In genomic region chr19:29366226-29366968, GRCm38 (mm10) we compare ENCODE assay signal across 8 mouse cellular contexts. TPM values are rescaled to one million over a fixed set of nuclear protein-coding genes. Genes with fewer than 3 reads are reported as not detected.
DNase-seq lines count a peak whose midpoint lies in the region; ATAC-seq and TF ChIP-seq lines count a peak whose summit lies in the region.

No protein-coding gene starts in this region.

- no peaks in the 10 kb centered on the region for H3K79me3 ChIP-seq in C2C12 (ENCODE audit: low read depth)

- H3K9me3 ChIP-seq in heart, embryonic 15.5 days (replicated peaks): no peaks in the 10 kb centered on the region
- no peaks in the 10 kb centered on the region for H3K9me3 ChIP-seq in liver, postnatal 0 days (ENCODE audit: low read length)

- no peak for TF ChIP-seq EP300 in heart, adult 2 months (IDR thresholded peaks at IDR 0.05; ENCODE audit: insufficient read depth, low read depth, low read length)
- no peak for TF ChIP-seq EP300 in liver, postnatal 0 days (IDR thresholded peaks at IDR 0.05; ENCODE audit: low read depth)

- TF ChIP-seq POLR2A in heart, adult 2 months (IDR thresholded peaks at IDR 0.05; ENCODE audit: insufficient read depth, low read depth, low read length): no peak

- no peak for ATAC-seq in heart, embryonic 15.5 days (replicated peaks; ENCODE audit: insufficient number of reproducible peaks, insufficient read depth, low FRiP score, low read depth)
- ATAC-seq in liver, postnatal 0 days: no peak

- peak overlapping the region; percentile 88 for H3K4me2 ChIP-seq in heart, embryonic 15.5 days
- peak overlapping the region; percentile 96 for H3K4me2 ChIP-seq in liver, postnatal 0 days (ENCODE audit: low read depth, low read length)

- peak in 1 of 2 experiments; percentile 49 for DNase-seq in heart, adult 2 months
- DNase-seq in heart, postnatal 25 days (ENCODE audit: low spot score): no peak
- no peak for DNase-seq in liver, postnatal 0 days
- DNase-seq in frontal cortex, postnatal 10 days (ENCODE audit: low spot score in 2 of 2): no peak
- DNase-seq in cerebellum, postnatal 14 days: no peak
- no peak for DNase-seq in layer of hippocampus, postnatal 25 days (ENCODE audit: extremely low spot score in 1 of 2, low spot score in 1 of 2)

- 29% methylated on average over 20 of the region's 20 CpGs for WGBS in heart, adult 2 months
- WGBS in heart, embryonic 15.5 days: 48% methylated on average over 20 of the region's 20 CpGs
- WGBS in liver, postnatal 0 days (ENCODE audit: insufficient replicate concordance): 18% methylated on average over 20 of the region's 20 CpGs

- H3K27ac ChIP-seq in heart, adult 2 months: peak overlapping the region; percentile 87
- H3K27ac ChIP-seq in heart, embryonic 15.5 days: peak overlapping the region; percentile 52; the same call in 1 of the 2 replicates
- peak overlapping the region; percentile 96 for H3K27ac ChIP-seq in liver, postnatal 0 days (ENCODE audit: low read depth)

- no peak overlapping the region for H3ac ChIP-seq in C2C12 (ENCODE audit: control insufficient read depth, insufficient read length, low read depth)

- H3K27me3 ChIP-seq in heart, adult 2 months (ENCODE audit: control insufficient read depth, insufficient read depth, low read length): no peaks in the 10 kb centered on the region
- no peaks in the 10 kb centered on the region for H3K27me3 ChIP-seq in C2C12 (ENCODE audit: control insufficient read depth, insufficient read depth, insufficient read length)
- H3K27me3 ChIP-seq in heart, embryonic 15.5 days: no peaks in the 10 kb centered on the region
- no peaks in the 10 kb centered on the region for H3K27me3 ChIP-seq in liver, postnatal 0 days (ENCODE audit: insufficient read depth, low read length)

- H3K4me1 ChIP-seq in heart, adult 2 months (ENCODE audit: control insufficient read depth, insufficient read depth, low read length): no peaks in the 10 kb centered on the region; the same call in none of the 2 replicates
- peaks cover 13% of the 10 kb centered on the region for H3K4me1 ChIP-seq in heart, embryonic 15.5 days (replicated peaks)
- H3K4me1 ChIP-seq in liver, postnatal 0 days (ENCODE audit: insufficient read depth): peaks cover 33% of the 10 kb centered on the region

- no peak for TF ChIP-seq CTCF in heart, adult 2 months (IDR thresholded peaks at IDR 0.05)
- no peak for TF ChIP-seq CTCF in C2C12 (IDR thresholded peaks at IDR 0.05; ENCODE audit: control insufficient read depth, insufficient read depth, insufficient read length)
- no peak for TF ChIP-seq CTCF in liver, postnatal 0 days (IDR thresholded peaks at IDR 0.05; ENCODE audit: low read depth)

- intact Hi-C loops in heart, adult 2 months (cut with DNase I): loop anchor here (5.0 kb wide), 1 partner anchor 196 kb away; no protein-coding TSS in a partner anchor
- intact Hi-C loops in heart, postnatal 25 days (cut with DNase I): no loop called here

- no peaks in the 10 kb centered on the region for H3K36me3 ChIP-seq in heart, adult 2 months (ENCODE audit: control insufficient read depth, insufficient read depth, low read length)
- H3K36me3 ChIP-seq in C2C12 (ENCODE audit: control insufficient read depth, insufficient read depth): no peaks in the 10 kb centered on the region
- H3K36me3 ChIP-seq in heart, embryonic 15.5 days: no peaks in the 10 kb centered on the region
- H3K36me3 ChIP-seq in liver, postnatal 0 days (replicated peaks; ENCODE audit: insufficient read depth, low read length): no peaks in the 10 kb centered on the region

- H3K4me3 ChIP-seq in heart, adult 2 months: peak overlapping the region; percentile 74
- H3K4me3 ChIP-seq in C2C12 (ENCODE audit: insufficient read depth, poor library complexity, severe bottlenecking): peak overlapping the region; percentile 38
- peak overlapping the region; percentile 63 for H3K4me3 ChIP-seq in heart, embryonic 15.5 days
- peak overlapping the region; percentile 85 for H3K4me3 ChIP-seq in liver, postnatal 0 days (ENCODE audit: low read depth, low read length)

- no peaks in the 10 kb centered on the region for H3K79me2 ChIP-seq in heart, adult 2 months (replicated peaks; ENCODE audit: control insufficient read depth, insufficient read depth, low read length)
- no peaks in the 10 kb centered on the region for H3K79me2 ChIP-seq in C2C12 (ENCODE audit: control insufficient read depth, insufficient read depth)

- H3K9ac ChIP-seq in heart, adult 2 months (ENCODE audit: low read depth, low read length): peak overlapping the region; percentile 56
- H3K9ac ChIP-seq in heart, embryonic 15.5 days: peak overlapping the region; percentile 57
- H3K9ac ChIP-seq in liver, postnatal 0 days (replicated peaks): peak overlapping the region; percentile 76

TF ChIP-seq in C2C12, 6 proteins besides CTCF, POLR2A, EP300 and RAD21:
- no peak for TF ChIP-seq USF1 (IDR thresholded peaks at IDR 0.05; ENCODE audit: low read depth)

RNA-seq across cellular contexts. Expression of gene Plgrkt, which starts 0.8 kb away (rescaled TPM):
- 10 to 100 TPM; 22.9 to 28.1 TPM for total RNA-seq in heart, adult 2 months (2021)
- polyA plus RNA-seq in heart, adult 2 months (2012; rRNA removed): 29.9 and 36.4 TPM in 2 replicates
- 10 to 100 TPM; 24.9 to 27.3 TPM for total RNA-seq in heart, postnatal 25 days (2021)
- polyA plus RNA-seq in C2C12 (2012; fragmentation: generic; extraction: Trizol): 15.2 TPM
- polyA plus RNA-seq in heart, embryonic 15.5 days (2015; fragmentation: Nextera tagmentation; extraction: Ambion mirVana): 49.2 and 68.9 TPM in 2 replicates
- 23.8 and 25.0 TPM in 2 replicates for polyA plus RNA-seq in liver, postnatal 0 days (2015; fragmentation: Nextera tagmentation; extraction: Ambion mirVana)
- total RNA-seq in layer of hippocampus, postnatal 25 days (2021): 10 to 100 TPM; 24.3 to 28.4 TPM

RNA-seq across cellular contexts. Expression of gene Cd274, which starts 0.9 kb away (rescaled TPM):
- total RNA-seq in heart, adult 2 months (2021): 1 to 10 TPM; 1.8 to 5.4 TPM
- polyA plus RNA-seq in heart, adult 2 months (2012; rRNA removed): 4.3 and 5.2 TPM in 2 replicates
- total RNA-seq in heart, postnatal 25 days (2021): 1 to 10 TPM; 2.0 to 2.3 TPM
- 0.05 TPM for polyA plus RNA-seq in C2C12 (2012; fragmentation: generic; extraction: Trizol)
- 0.48 and 3.0 TPM in 2 replicates for polyA plus RNA-seq in heart, embryonic 15.5 days (2015; fragmentation: Nextera tagmentation; extraction: Ambion mirVana)
- 0.76 and 1.2 TPM in 2 replicates for polyA plus RNA-seq in liver, postnatal 0 days (2015; fragmentation: Nextera tagmentation; extraction: Ambion mirVana)
- total RNA-seq in layer of hippocampus, postnatal 25 days (2021): 1 to 10 TPM in 1 of 2 experiments, under 1 TPM in 1; 0.96 to 1.1 TPM

RNA-seq across cellular contexts. Expression of gene Rln1, which starts 31.9 kb away (rescaled TPM):
- total RNA-seq in heart, adult 2 months (2021): not detected
- polyA plus RNA-seq in heart, adult 2 months (2012; rRNA removed): not detected in 2 replicates
- total RNA-seq in heart, postnatal 25 days (2021): not detected
- polyA plus RNA-seq in C2C12 (2012; fragmentation: generic; extraction: Trizol): 0.05 TPM
- polyA plus RNA-seq in heart, embryonic 15.5 days (2015; fragmentation: Nextera tagmentation; extraction: Ambion mirVana): 0.18 TPM in 1 of 2 replicates, not detected in the other
- polyA plus RNA-seq in liver, postnatal 0 days (2015; fragmentation: Nextera tagmentation; extraction: Ambion mirVana): not detected in 2 replicates
- total RNA-seq in layer of hippocampus, postnatal 25 days (2021): 1 to 10 TPM; 1.8 to 2.3 TPM

RNA-seq across cellular contexts. Expression of gene Insl6, which starts 41.2 kb away (rescaled TPM):
- total RNA-seq in heart, adult 2 months (2021): under 1 TPM in 1 of 2 experiments, not detected in 1; 0.73 TPM
- polyA plus RNA-seq in heart, adult 2 months (2012; rRNA removed): 0.26 and 0.39 TPM in 2 replicates
- total RNA-seq in heart, postnatal 25 days (2021): under 1 TPM; 0.39 to 0.62 TPM
- polyA plus RNA-seq in C2C12 (2012; fragmentation: generic; extraction: Trizol): 0.41 TPM
- polyA plus RNA-seq in heart, embryonic 15.5 days (2015; fragmentation: Nextera tagmentation; extraction: Ambion mirVana): 3.6 and 4.0 TPM in 2 replicates
- 1.2 TPM in 2 replicates for polyA plus RNA-seq in liver, postnatal 0 days (2015; fragmentation: Nextera tagmentation; extraction: Ambion mirVana)
- total RNA-seq in layer of hippocampus, postnatal 25 days (2021): under 1 TPM; 0.39 to 0.56 TPM

RNA-seq across cellular contexts. Expression of gene Pdcd1lg2, which starts 44.3 kb away (rescaled TPM):
- not detected for total RNA-seq in heart, adult 2 months (2021)
- polyA plus RNA-seq in heart, adult 2 months (2012; rRNA removed): 0.14 TPM in 1 of 2 replicates, not detected in the other
- total RNA-seq in heart, postnatal 25 days (2021): not detected
- polyA plus RNA-seq in C2C12 (2012; fragmentation: generic; extraction: Trizol): not detected
- polyA plus RNA-seq in heart, embryonic 15.5 days (2015; fragmentation: Nextera tagmentation; extraction: Ambion mirVana): 0.22 TPM in 1 of 2 replicates, not detected in the other
- polyA plus RNA-seq in liver, postnatal 0 days (2015; fragmentation: Nextera tagmentation; extraction: Ambion mirVana): not detected in 2 replicates
- total RNA-seq in layer of hippocampus, postnatal 25 days (2021): not detected
